In the genomic region with DNA sequence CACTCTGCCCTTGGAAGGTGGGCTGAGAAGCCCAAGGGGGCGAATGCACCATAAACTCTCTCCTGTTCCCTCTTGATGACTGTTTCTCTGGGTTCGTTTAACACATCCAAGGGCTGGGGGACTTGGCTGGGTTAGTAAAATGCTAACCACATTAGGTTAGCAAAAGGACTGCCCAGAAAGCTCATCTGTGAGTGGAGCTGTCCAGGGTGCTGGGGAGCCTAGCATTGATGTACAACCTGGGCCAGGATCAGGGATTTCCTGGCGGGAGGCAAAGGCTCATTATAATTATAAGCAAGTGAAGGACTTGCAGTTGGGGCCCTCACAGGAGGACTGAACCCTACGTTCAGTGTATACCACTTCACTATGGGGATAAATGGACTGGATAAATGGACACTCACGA, we compare ENCODE assay signal across 11 mouse cellular contexts.
DNase-seq lines count a peak whose midpoint lies in the region; ATAC-seq lines count a peak whose summit lies in the region.
"Had no signal": no experiment of that assay in that cellular context is flagged by ENCODE, and none has a peak within 500 bp of the region (broad histone marks: within the 10 kb centered on the region; RNA-seq: fewer than 3 reads in every experiment).

No protein-coding gene starts in this region.

- H3K4me3 ChIP-seq in hindbrain, embryonic 11.5 days (ENCODE audit: low read depth, low read length) = no peak overlapping the region
- H3K4me3 ChIP-seq in hindbrain, embryonic 13.5 days = no peak overlapping the region
- H3K4me3 ChIP-seq: embryonic facial prominence, embryonic 15.5 days had no signal

- no peak overlapping the region for H3K4me2 ChIP-seq in hindbrain, embryonic 11.5 days (replicated peaks; ENCODE audit: low read depth, low read length)
- H3K4me2 ChIP-seq in hindbrain, embryonic 13.5 days = no peak overlapping the region
- H3K4me2 ChIP-seq: embryonic facial prominence, embryonic 15.5 days had no signal

- no peak overlapping the region for H3K9ac ChIP-seq in hindbrain, embryonic 11.5 days (ENCODE audit: low read depth, low read length)
- no peak overlapping the region for H3K9ac ChIP-seq in hindbrain, embryonic 13.5 days
- H3K9ac ChIP-seq: embryonic facial prominence, embryonic 15.5 days had no signal

- H3K4me1 ChIP-seq in hindbrain, embryonic 11.5 days (replicated peaks; ENCODE audit: control insufficient read depth, insufficient read depth, low read length) = no peaks in the 10 kb centered on the region
- peaks cover 7% of the 10 kb centered on the region; the same call in 1 of the 2 replicates for H3K4me1 ChIP-seq in hindbrain, embryonic 13.5 days (replicated peaks)

- WGBS in hindbrain, embryonic 11.5 days = 28% methylated on average over 5 of the region's 5 CpGs
- 21% methylated on average over 5 of the region's 5 CpGs for WGBS in hindbrain, embryonic 13.5 days

- no peaks in the 10 kb centered on the region for H3K36me3 ChIP-seq in hindbrain, embryonic 11.5 days (ENCODE audit: control insufficient read depth, insufficient read depth, low read length)
- no peaks in the 10 kb centered on the region for H3K36me3 ChIP-seq in hindbrain, embryonic 13.5 days
- H3K36me3 ChIP-seq: embryonic facial prominence, embryonic 15.5 days had no signal

- no peak for ATAC-seq in hindbrain, embryonic 11.5 days (ENCODE audit: low FRiP score)
- ATAC-seq in hindbrain, embryonic 13.5 days (ENCODE audit: low FRiP score) = no peak
- ATAC-seq: intestine, embryonic 16.5 days; Patski had no signal

- no peak overlapping the region for H3K27ac ChIP-seq in hindbrain, embryonic 11.5 days (ENCODE audit: low read depth, low read length)
- H3K27ac ChIP-seq in hindbrain, embryonic 13.5 days = no peak overlapping the region
- H3K27ac ChIP-seq: embryonic facial prominence, embryonic 15.5 days had no signal

- DNase-seq in hindbrain, embryonic 11.5 days (ENCODE audit: low spot score) = peak; percentile 65
- peak; percentile 27 for DNase-seq in 416B (ENCODE audit: low read depth)
- DNase-seq in adrenal gland, adult 18-20 months (ENCODE audit: low spot score in 2 of 2) = peak; percentile 27 to 30
- peak; percentile 49 to 62 for DNase-seq in kidney, postnatal 25 days
- DNase-seq in left cerebral cortex, adult 11 months (ENCODE audit: low spot score) = no peak
- no peak for DNase-seq in cerebellum, adult 11-12 months
- DNase-seq in urinary bladder, adult 2 months (ENCODE audit: low spot score) = no peak

- no peaks in the 10 kb centered on the region for H3K27me3 ChIP-seq in hindbrain, embryonic 11.5 days (ENCODE audit: control insufficient read depth, insufficient read depth, low read length)
- H3K27me3 ChIP-seq in hindbrain, embryonic 13.5 days = no peaks in the 10 kb centered on the region
- H3K27me3 ChIP-seq: embryonic facial prominence, embryonic 15.5 days had no signal

- H3K9me3 ChIP-seq in hindbrain, embryonic 11.5 days (ENCODE audit: control insufficient read depth, low read length) = no peaks in the 10 kb centered on the region
- peaks cover 10% of the 10 kb centered on the region; the same call in 1 of the 2 replicates for H3K9me3 ChIP-seq in hindbrain, embryonic 13.5 days
- H3K9me3 ChIP-seq: embryonic facial prominence, embryonic 15.5 days had no signal

Comparison
In these comparisons a context has a peak if more than half of its experiments do, and no peak if none do; other contexts are left out.
1. DNase-seq: peak in hindbrain, embryonic 11.5 days (single experiment), 416B (single experiment), adrenal gland, adult 18-20 months (2 of 2) and kidney, postnatal 25 days (2 of 2); none in left cerebral cortex, adult 11 months (single experiment), cerebellum, adult 11-12 months (single experiment) and urinary bladder, adult 2 months (single experiment).